Mouse (Mus musculus): ENCODE results near the gene Rapgef3. TPM values are rescaled to one million over a fixed set of nuclear protein-coding genes. Genes with fewer than 3 reads are reported as not detected.

Rapgef3 gene
- polyA plus RNA-seq, 1 experiment from 2014 or later = 8.0 TPM

GRCm38 (mm10) chr15:97781961-97782748, 14.4 kb upstream of the Rapgef3 start:
- Histone ChIP-seq H3K27me3 (replicated peaks; ENCODE audit: control insufficient read depth, insufficient read depth, low read length) (no peaks in the 10 kb centered on the region), H3K9ac (ENCODE audit: low read depth, low read length) (no peak overlapping the region; the same call in 1 of the 2 replicates), H3K27ac (replicated peaks; ENCODE audit: low read depth, low read length) (peak overlapping the region; percentile 64), H3K4me2 (ENCODE audit: low read depth, low read length) (peak overlapping the region; percentile 49), H3K4me3 (ENCODE audit: low read depth, low read length) (peak overlapping the region; percentile 10), H3K36me3 (ENCODE audit: control insufficient read depth, insufficient read depth, low read length) (no peaks in the 10 kb centered on the region), H3K4me1 (ENCODE audit: control insufficient read depth, insufficient read depth, low read length) (peaks cover 23% of the 10 kb centered on the region), H3K9me3 (ENCODE audit: control insufficient read depth, low read length) (no peaks in the 10 kb centered on the region)
- DNase-seq (ENCODE audit: low spot score) = peak; percentile 87
- 0 out of 2 replicates have a peak, but pooled peaks have one; percentile 13 for ATAC-seq (ENCODE audit: low read depth)
- WGBS = 5% methylated on average over 24 of the region's 24 CpGs

GRCm38 (mm10) chr15:97780611-97781031, 12.8 kb upstream of the Rapgef3 start:
- DNase-seq (ENCODE audit: low spot score) (peak; percentile 64), ATAC-seq (ENCODE audit: low read depth) (no peak)
- no peaks in the 10 kb centered on the region for H3K36me3 ChIP-seq (ENCODE audit: control insufficient read depth, insufficient read depth, low read length)
- 39% methylated on average over 12 of the region's 12 CpGs for WGBS
- H3K4me2 ChIP-seq (ENCODE audit: low read depth, low read length) = peak overlapping the region; percentile 11; the same call in 1 of the 2 replicates
- no peaks in the 10 kb centered on the region for H3K27me3 ChIP-seq (replicated peaks; ENCODE audit: control insufficient read depth, insufficient read depth, low read length)
- no peak overlapping the region for H3K4me3 ChIP-seq (ENCODE audit: low read depth, low read length)
- peaks cover 23% of the 10 kb centered on the region for H3K4me1 ChIP-seq (ENCODE audit: control insufficient read depth, insufficient read depth, low read length)
- H3K9me3 ChIP-seq (ENCODE audit: control insufficient read depth, low read length) = no peaks in the 10 kb centered on the region
- peak overlapping the region; percentile 56; the same call in 1 of the 2 replicates for H3K27ac ChIP-seq (replicated peaks; ENCODE audit: low read depth, low read length)
- H3K9ac ChIP-seq (ENCODE audit: low read depth, low read length) = no peak overlapping the region

- 85% methylated on average over 1 of the region's 1 CpGs for WGBS
- H3K4me1 ChIP-seq (ENCODE audit: control insufficient read depth, insufficient read depth, low read length) = peaks cover 18% of the 10 kb centered on the region
- no peak overlapping the region for H3K27ac ChIP-seq (replicated peaks; ENCODE audit: low read depth, low read length)
- no peak overlapping the region for H3K4me2 ChIP-seq (ENCODE audit: low read depth, low read length)
- H3K27me3 ChIP-seq (replicated peaks; ENCODE audit: control insufficient read depth, insufficient read depth, low read length) = no peaks in the 10 kb centered on the region
- DNase-seq (ENCODE audit: low spot score) (no peak), ATAC-seq (ENCODE audit: low read depth) (no peak)
- H3K36me3 ChIP-seq (ENCODE audit: control insufficient read depth, insufficient read depth, low read length) = no peaks in the 10 kb centered on the region
- no peaks in the 10 kb centered on the region for H3K9me3 ChIP-seq (ENCODE audit: control insufficient read depth, low read length)
- H3K9ac ChIP-seq (ENCODE audit: low read depth, low read length) = no peak overlapping the region
- H3K4me3 ChIP-seq (ENCODE audit: low read depth, low read length) = no peak overlapping the region
These were observed 11.8 kb upstream of the Rapgef3 start for GRCm38 (mm10) chr15:97779576-97779975.

GRCm38 (mm10) chr15:97778311-97779098, 10.7 kb upstream of the Rapgef3 start, which contains the start of gene Slc48a1:
TSS of gene Slc48a1 (plus strand) at chr15:97778520.
- WGBS = 68% methylated on average over 8 of the region's 8 CpGs
- H3K4me1 ChIP-seq (ENCODE audit: control insufficient read depth, insufficient read depth, low read length) = peaks cover 25% of the 10 kb centered on the region

DNA sequence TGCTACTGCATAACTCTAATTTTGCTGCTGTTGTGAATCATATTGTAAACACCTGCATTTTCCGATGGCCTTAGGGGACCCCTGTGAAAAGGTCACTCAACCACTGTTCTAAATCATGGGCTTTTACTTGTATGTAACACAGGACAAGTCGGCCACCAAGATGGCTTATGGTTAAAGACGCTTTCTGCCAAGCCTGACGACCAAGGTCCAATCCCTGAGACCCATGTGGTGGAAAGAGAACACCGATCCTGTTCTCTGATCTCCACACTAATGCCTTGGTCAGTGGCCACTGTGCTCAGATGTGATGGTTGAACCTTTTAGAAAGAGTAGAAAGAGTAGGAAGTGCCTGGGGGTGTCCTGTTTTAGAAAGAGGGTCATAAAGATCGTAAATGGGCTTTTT, 9.1 kb upstream of the Rapgef3 start:
- peaks cover 29% of the 10 kb centered on the region for H3K4me1 ChIP-seq (ENCODE audit: control insufficient read depth, insufficient read depth, low read length)
- 75% methylated on average over 6 of the region's 6 CpGs for WGBS
- no peaks in the 10 kb centered on the region for H3K27me3 ChIP-seq (replicated peaks; ENCODE audit: control insufficient read depth, insufficient read depth, low read length)
- H3K36me3 ChIP-seq (ENCODE audit: control insufficient read depth, insufficient read depth, low read length) = no peaks in the 10 kb centered on the region
- no peak for ATAC-seq (ENCODE audit: low read depth)
- H3K9me3 ChIP-seq (ENCODE audit: control insufficient read depth, low read length) = no peaks in the 10 kb centered on the region
- DNase-seq (ENCODE audit: low spot score) = no peak
- no peak overlapping the region for H3K27ac ChIP-seq (replicated peaks; ENCODE audit: low read depth, low read length)
- no peak overlapping the region for H3K9ac ChIP-seq (ENCODE audit: low read depth, low read length)
- no peak overlapping the region for H3K4me3 ChIP-seq (ENCODE audit: low read depth, low read length)
- H3K4me2 ChIP-seq (ENCODE audit: low read depth, low read length) = no peak overlapping the region

More at GRCm38 (mm10) chr15:97778311-97779098, 10.7 kb upstream of the Rapgef3 start, which contains the start of gene Slc48a1:
- no peak within 1 kb of the TSS for H3K4me3 ChIP-seq (ENCODE audit: low read depth, low read length)
- peak; percentile 41 for DNase-seq (ENCODE audit: low spot score)
- ATAC-seq (ENCODE audit: low read depth) = no peak
- H3K4me2 ChIP-seq (ENCODE audit: low read depth, low read length) = no peak within 1 kb of the TSS
- no peak within 1 kb of the TSS for H3K27ac ChIP-seq (replicated peaks; ENCODE audit: low read depth, low read length)
- H3K36me3 ChIP-seq (ENCODE audit: control insufficient read depth, insufficient read depth, low read length) = no peaks in the 10 kb centered on the region
- no peak within 1 kb of the TSS for H3K9ac ChIP-seq (ENCODE audit: low read depth, low read length)
- H3K27me3 ChIP-seq (replicated peaks; ENCODE audit: control insufficient read depth, insufficient read depth, low read length) = no peaks in the 10 kb centered on the region
- H3K9me3 ChIP-seq (ENCODE audit: control insufficient read depth, low read length) = no peaks in the 10 kb centered on the region

- no peak overlapping the region for H3K4me3 ChIP-seq (ENCODE audit: low read depth, low read length)
- no peak overlapping the region for H3K4me2 ChIP-seq (ENCODE audit: low read depth, low read length)
- peak; percentile 54; the same call in 1 of the 2 replicates for ATAC-seq (ENCODE audit: low read depth)
- WGBS = 12% methylated on average over 8 of the region's 8 CpGs
- H3K4me1 ChIP-seq (ENCODE audit: control insufficient read depth, insufficient read depth, low read length) = peaks cover 25% of the 10 kb centered on the region
- no peak overlapping the region for H3K27ac ChIP-seq (replicated peaks; ENCODE audit: low read depth, low read length)
- H3K27me3 ChIP-seq (replicated peaks; ENCODE audit: control insufficient read depth, insufficient read depth, low read length) = no peaks in the 10 kb centered on the region
- peak; percentile 67 for DNase-seq (ENCODE audit: low spot score)
- H3K9ac ChIP-seq (ENCODE audit: low read depth, low read length) = no peak overlapping the region
- H3K9me3 ChIP-seq (ENCODE audit: control insufficient read depth, low read length) = no peaks in the 10 kb centered on the region
- no peaks in the 10 kb centered on the region for H3K36me3 ChIP-seq (ENCODE audit: control insufficient read depth, insufficient read depth, low read length)
These were observed 8.7 kb upstream of the Rapgef3 start for GRCm38 (mm10) chr15:97776514-97776913.

DNA sequence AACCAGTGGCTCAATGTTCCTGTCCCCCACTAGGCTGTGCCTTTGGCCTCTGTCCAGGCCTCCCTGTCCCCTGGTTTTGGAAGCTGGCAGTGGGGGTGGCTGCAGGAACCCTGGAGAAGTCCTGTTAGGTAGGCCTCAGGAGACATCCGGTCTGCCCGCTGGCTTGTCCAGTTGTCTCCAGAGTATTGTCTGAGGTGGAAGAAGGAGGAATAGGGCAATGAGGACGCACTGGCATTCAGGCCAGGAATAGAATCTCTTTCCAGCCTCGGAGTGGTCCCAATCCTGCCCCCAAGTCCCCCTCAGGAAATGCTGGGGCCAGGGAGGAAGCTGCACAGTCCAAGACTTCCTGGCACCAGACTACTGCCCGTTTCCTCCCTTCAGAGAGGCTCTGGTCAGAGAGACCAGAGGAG, 6.2 kb upstream of the Rapgef3 start:
- WGBS = 56% methylated on average over 5 of the region's 5 CpGs
- H3K4me2 ChIP-seq (ENCODE audit: low read depth, low read length) = no peak overlapping the region
- H3K9ac ChIP-seq (ENCODE audit: low read depth, low read length) = no peak overlapping the region
- no peaks in the 10 kb centered on the region for H3K36me3 ChIP-seq (ENCODE audit: control insufficient read depth, insufficient read depth, low read length)
- ATAC-seq (ENCODE audit: low read depth) (no peak), DNase-seq (ENCODE audit: low spot score) (peak; percentile 28)
- H3K9me3 ChIP-seq (ENCODE audit: control insufficient read depth, low read length) = no peaks in the 10 kb centered on the region
- peaks cover 20% of the 10 kb centered on the region for H3K4me1 ChIP-seq (ENCODE audit: control insufficient read depth, insufficient read depth, low read length)
- H3K4me3 ChIP-seq (ENCODE audit: low read depth, low read length) = no peak overlapping the region
- peak overlapping the region; percentile 66 for H3K27ac ChIP-seq (replicated peaks; ENCODE audit: low read depth, low read length)
- no peaks in the 10 kb centered on the region for H3K27me3 ChIP-seq (replicated peaks; ENCODE audit: control insufficient read depth, insufficient read depth, low read length)

- peaks cover 22% of the 10 kb centered on the region for H3K4me1 ChIP-seq (ENCODE audit: control insufficient read depth, insufficient read depth, low read length)
- H3K9ac ChIP-seq (ENCODE audit: low read depth, low read length) = no peak overlapping the region
- ATAC-seq (ENCODE audit: low read depth) (peak; percentile 69), DNase-seq (ENCODE audit: low spot score) (peak; percentile 91)
- H3K27ac ChIP-seq (replicated peaks; ENCODE audit: low read depth, low read length) = peak overlapping the region; percentile 66
- no peaks in the 10 kb centered on the region for H3K27me3 ChIP-seq (replicated peaks; ENCODE audit: control insufficient read depth, insufficient read depth, low read length)
- no peak overlapping the region for H3K4me3 ChIP-seq (ENCODE audit: low read depth, low read length)
- H3K9me3 ChIP-seq (ENCODE audit: control insufficient read depth, low read length) = no peaks in the 10 kb centered on the region
- 16% methylated on average over 5 of the region's 5 CpGs for WGBS
- H3K4me2 ChIP-seq (ENCODE audit: low read depth, low read length) = no peak overlapping the region
- no peaks in the 10 kb centered on the region for H3K36me3 ChIP-seq (ENCODE audit: control insufficient read depth, insufficient read depth, low read length)
These were observed 5.3 kb upstream of the Rapgef3 start for GRCm38 (mm10) chr15:97773108-97773507.
